Mouse (Mus musculus): ENCODE measurements around the gene Coro1a. TPM values are rescaled to one million over a fixed set of nuclear protein-coding genes. Genes with fewer than 3 reads are reported as not detected.

Coro1a gene
- polyA plus RNA-seq, 1 experiment, result 157 TPM

DNA sequence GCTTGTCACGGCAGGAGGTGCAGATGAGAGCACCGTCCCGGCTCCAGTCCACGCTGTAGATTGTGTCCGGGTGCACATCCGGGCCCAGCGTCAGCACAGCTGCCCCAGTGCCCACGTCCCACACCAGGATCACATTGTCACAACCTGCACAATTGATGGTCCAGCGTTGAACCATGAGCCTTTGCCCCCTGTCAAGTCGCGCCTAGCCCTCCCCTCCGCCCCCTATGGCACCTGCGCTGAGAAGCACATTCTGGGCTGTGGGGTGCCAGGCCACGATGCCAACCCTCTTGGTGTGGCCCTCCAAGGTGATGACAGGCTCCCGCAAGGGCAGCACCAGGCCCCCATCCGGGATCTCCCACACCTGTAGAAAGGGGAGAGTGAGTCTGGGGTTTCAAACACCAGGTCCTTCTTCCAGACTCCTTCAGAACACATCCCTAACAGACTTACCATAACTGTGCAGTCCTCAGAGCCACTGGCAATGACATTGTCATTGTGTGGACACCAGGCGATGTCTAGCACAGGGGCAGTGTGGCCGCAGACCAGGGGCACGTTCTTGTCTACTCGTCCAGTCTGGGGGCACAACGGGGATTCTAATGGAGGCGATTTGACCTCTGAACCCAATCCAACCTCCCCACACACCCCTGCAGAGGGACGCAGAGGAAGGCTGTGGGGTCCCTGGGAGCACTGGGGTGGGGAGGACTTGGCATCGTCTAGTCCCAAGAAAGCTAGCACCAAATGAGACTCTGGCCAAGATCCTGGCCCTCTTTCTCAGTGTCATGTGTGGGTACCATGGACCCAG, 5.8 kb downstream of the Coro1a start:
- Histone ChIP-seq H3K4me3 (ENCODE audit: low read depth, low read length) (peak overlapping the region; percentile 36), H3K27ac (ENCODE audit: insufficient read depth, low read depth, low read length) (peak overlapping the region; percentile 45), H3K27me3 (ENCODE audit: control insufficient read depth, insufficient read depth, low read length) (no peaks in the 10 kb centered on the region), H3K36me3 (ENCODE audit: control insufficient read depth, insufficient read depth, low read length) (peaks cover 4% of the 10 kb centered on the region; the same call in 1 of the 2 replicates), H3K4me1 (ENCODE audit: control insufficient read depth, insufficient read depth, insufficient read length, low read length) (peaks cover 5% of the 10 kb centered on the region)
- TF ChIP-seq CTCF (IDR thresholded peaks at IDR 0.05; ENCODE audit: extremely low read depth, insufficient read length, insufficient replicate concordance, low read depth, low read length) (no peak), POLR2A (IDR thresholded peaks at IDR 0.05; ENCODE audit: low read depth, low read length) (no peak)
- WGBS, result 54% methylated on average over 24 of the region's 24 CpGs

DNA sequence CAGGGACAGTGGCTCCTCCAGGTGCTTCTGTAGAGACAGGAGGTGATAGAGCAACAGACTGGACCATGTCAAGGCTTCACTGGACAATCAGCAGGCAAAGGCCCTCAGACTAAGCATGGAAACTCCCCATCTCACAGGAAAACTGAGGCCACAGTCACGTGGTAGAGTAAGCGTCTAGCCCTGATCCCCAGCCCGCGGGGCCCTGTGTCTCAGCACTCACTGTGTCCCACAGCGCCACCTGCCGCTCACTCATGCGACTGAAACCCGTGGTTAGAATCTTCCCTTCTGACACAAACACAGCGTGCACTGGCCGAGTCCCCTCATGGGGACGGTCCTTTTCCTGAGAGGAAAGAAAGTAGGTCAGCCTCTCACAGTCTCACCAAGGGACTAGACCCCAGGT, 6.5 kb downstream of the Coro1a start:
- Histone ChIP-seq H3K27ac (ENCODE audit: insufficient read depth, low read depth, low read length) (0 out of 2 replicates have a peak overlapping the region, but pooled peaks have one; percentile 45), H3K27me3 (ENCODE audit: control insufficient read depth, insufficient read depth, low read length) (no peaks in the 10 kb centered on the region), H3K36me3 (ENCODE audit: control insufficient read depth, insufficient read depth, low read length) (peaks cover 4% of the 10 kb centered on the region; the same call in 1 of the 2 replicates), H3K4me1 (ENCODE audit: control insufficient read depth, insufficient read depth, insufficient read length, low read length) (peaks cover 10% of the 10 kb centered on the region), H3K4me3 (ENCODE audit: low read depth, low read length) (peak overlapping the region; percentile 36)
- WGBS, result 1% methylated on average over 11 of the region's 11 CpGs
- TF ChIP-seq POLR2A (IDR thresholded peaks at IDR 0.05; ENCODE audit: low read depth, low read length), result no peak
- peak; percentile 86 for TF ChIP-seq CTCF (IDR thresholded peaks at IDR 0.05; ENCODE audit: extremely low read depth, insufficient read length, insufficient replicate concordance, low read depth, low read length)

DNA sequence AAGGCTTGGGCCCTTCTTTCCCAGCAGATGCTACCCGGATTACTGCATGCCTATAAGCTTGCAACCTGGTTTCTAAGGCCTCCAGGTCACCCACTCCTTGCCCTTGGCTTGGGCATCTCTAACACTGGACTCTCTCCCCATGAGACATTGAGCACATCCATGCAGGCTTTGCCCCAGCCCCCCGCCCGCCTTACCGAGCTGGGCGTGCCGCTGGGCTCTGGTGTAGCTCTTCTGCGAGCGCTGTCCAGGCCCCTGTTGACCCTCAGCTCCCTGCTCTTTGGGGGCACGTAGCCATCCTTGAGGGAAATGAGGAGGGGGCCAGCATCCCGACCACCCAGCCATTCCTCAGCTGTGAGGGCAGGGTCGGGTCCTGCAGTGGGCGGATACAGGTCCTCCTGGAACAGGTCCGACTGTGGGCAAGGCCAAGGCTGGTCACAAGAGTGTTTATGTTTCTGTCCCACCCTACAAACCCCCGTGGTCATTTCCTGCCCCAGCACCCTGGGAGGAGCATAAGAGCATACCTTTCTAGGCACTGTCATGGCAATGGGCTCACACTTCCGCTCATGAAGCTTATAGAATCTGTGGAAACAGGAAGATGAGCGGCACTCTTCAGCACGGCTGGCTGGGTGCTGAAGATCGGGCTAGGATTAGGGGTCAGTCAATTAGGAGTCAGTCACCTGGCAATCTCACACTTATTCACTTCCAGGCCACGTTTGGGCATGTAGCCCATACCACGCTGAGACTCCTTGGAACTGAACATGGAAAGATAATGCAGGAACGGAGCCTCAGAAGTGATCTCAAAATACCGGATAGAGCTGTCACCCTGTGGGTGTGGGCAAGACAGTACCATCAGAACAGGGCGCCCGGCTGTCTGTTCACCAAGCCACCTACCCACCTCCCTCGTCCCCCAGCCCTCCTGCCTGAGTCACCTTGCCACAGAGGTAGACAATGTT, 7.2 kb downstream of the Coro1a start:
- no peak for TF ChIP-seq POLR2A (IDR thresholded peaks at IDR 0.05; ENCODE audit: low read depth, low read length)
- no peak for TF ChIP-seq CTCF (IDR thresholded peaks at IDR 0.05; ENCODE audit: extremely low read depth, insufficient read length, insufficient replicate concordance, low read depth, low read length)
- H3K36me3 ChIP-seq (ENCODE audit: control insufficient read depth, insufficient read depth, low read length), result peaks cover 4% of the 10 kb centered on the region; the same call in 1 of the 2 replicates
- H3K4me1 ChIP-seq (ENCODE audit: control insufficient read depth, insufficient read depth, insufficient read length, low read length), result peaks cover 10% of the 10 kb centered on the region
- H3K4me3 ChIP-seq (ENCODE audit: low read depth, low read length), result 0 out of 2 replicates have a peak overlapping the region, but pooled peaks have one; percentile 2
- 84% methylated on average over 25 of the region's 25 CpGs for WGBS
- no peak overlapping the region for H3K27ac ChIP-seq (ENCODE audit: insufficient read depth, low read depth, low read length)
- no peaks in the 10 kb centered on the region for H3K27me3 ChIP-seq (ENCODE audit: control insufficient read depth, insufficient read depth, low read length)

DNA sequence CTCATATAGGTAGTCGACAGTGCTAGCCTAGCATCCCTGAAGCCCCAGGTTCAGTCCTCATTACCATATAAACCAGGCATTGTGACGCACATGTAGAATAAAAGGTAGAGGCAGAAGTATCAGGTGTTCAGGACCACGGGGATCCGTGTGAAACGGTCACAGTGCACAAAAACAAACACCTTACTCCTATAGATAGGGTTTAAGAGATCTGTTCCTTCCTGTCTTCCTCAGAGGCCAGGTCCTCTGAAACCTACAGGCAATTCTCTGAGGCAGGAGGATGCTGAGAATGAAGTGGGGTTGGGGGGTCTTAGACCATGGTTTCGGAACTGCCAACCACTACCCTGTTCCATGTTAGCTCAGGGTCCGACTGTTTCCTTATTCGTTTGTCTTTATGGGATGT, 9.7 kb downstream of the Coro1a start:
- peaks cover 4% of the 10 kb centered on the region; the same call in 1 of the 2 replicates for H3K36me3 ChIP-seq (ENCODE audit: control insufficient read depth, insufficient read depth, low read length)
- H3K27me3 ChIP-seq (ENCODE audit: control insufficient read depth, insufficient read depth, low read length), result no peaks in the 10 kb centered on the region
- H3K4me1 ChIP-seq (ENCODE audit: control insufficient read depth, insufficient read depth, insufficient read length, low read length), result peaks cover 9% of the 10 kb centered on the region
- 87% methylated on average over 8 of the region's 8 CpGs for WGBS
- no peak overlapping the region for H3K4me3 ChIP-seq (ENCODE audit: low read depth, low read length)
- no peak for TF ChIP-seq POLR2A (IDR thresholded peaks at IDR 0.05; ENCODE audit: low read depth, low read length)
- no peak for TF ChIP-seq CTCF (IDR thresholded peaks at IDR 0.05; ENCODE audit: extremely low read depth, insufficient read length, insufficient replicate concordance, low read depth, low read length)
- H3K27ac ChIP-seq (ENCODE audit: insufficient read depth, low read depth, low read length), result no peak overlapping the region

DNA sequence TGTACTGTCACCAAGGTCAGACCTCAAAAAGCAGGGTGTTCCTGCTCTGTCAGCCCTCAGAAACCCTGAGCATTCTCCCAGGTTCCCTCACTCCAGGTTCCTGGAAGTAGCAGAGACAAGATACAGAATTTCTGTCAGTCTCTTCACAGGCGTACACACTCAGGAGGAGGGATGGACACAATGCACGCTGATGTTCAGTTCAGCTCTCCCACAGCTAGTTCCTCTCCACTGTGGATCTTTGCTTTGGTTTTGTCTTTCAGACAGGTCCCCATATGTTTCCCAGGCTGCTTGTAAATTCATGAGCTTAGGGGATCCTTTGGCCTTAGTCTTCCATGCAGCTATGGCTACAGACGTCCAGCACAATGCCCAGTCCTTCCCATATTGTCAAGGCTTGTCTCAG, 10.7 kb downstream of the Coro1a start:
- TF ChIP-seq POLR2A (IDR thresholded peaks at IDR 0.05; ENCODE audit: low read depth, low read length), result no peak
- TF ChIP-seq CTCF (IDR thresholded peaks at IDR 0.05; ENCODE audit: extremely low read depth, insufficient read length, insufficient replicate concordance, low read depth, low read length), result no peak
- H3K4me1 ChIP-seq (ENCODE audit: control insufficient read depth, insufficient read depth, insufficient read length, low read length), result peaks cover 9% of the 10 kb centered on the region
- no peaks in the 10 kb centered on the region for H3K27me3 ChIP-seq (ENCODE audit: control insufficient read depth, insufficient read depth, low read length)
- WGBS, result 75% methylated on average over 3 of the region's 3 CpGs
- H3K4me3 ChIP-seq (ENCODE audit: low read depth, low read length), result peak overlapping the region; percentile 83; the same call in 1 of the 2 replicates
- H3K36me3 ChIP-seq (ENCODE audit: control insufficient read depth, insufficient read depth, low read length), result peaks cover 7% of the 10 kb centered on the region
- H3K27ac ChIP-seq (ENCODE audit: insufficient read depth, low read depth, low read length), result no peak overlapping the region

DNA sequence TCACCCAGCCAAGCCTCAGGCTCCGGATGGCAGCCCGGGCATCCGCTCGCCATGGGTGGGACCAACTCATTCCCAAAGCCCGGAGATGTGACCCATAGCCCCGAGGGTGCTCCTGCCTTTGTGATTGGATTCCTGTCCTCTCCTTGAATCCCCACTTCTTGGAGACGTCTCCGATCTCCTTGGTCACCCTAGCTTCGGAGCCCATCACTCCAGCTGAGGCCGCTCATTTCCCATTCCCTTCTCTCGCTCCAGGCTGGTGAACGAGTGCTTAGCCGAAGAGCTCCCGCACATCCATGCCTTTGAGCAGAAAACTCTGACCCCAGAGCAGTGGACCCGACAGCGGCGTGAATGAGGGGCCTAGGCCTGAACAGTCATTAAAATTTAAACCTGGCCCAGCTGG, 11.3 kb downstream of the Coro1a start:
- Histone ChIP-seq H3K4me3 (ENCODE audit: low read depth, low read length) (peak overlapping the region; percentile 83), H3K4me1 (ENCODE audit: control insufficient read depth, insufficient read depth, insufficient read length, low read length) (peaks cover 9% of the 10 kb centered on the region), H3K36me3 (ENCODE audit: control insufficient read depth, insufficient read depth, low read length) (peaks cover 12% of the 10 kb centered on the region), H3K27me3 (ENCODE audit: control insufficient read depth, insufficient read depth, low read length) (no peaks in the 10 kb centered on the region), H3K27ac (ENCODE audit: insufficient read depth, low read depth, low read length) (no peak overlapping the region)
- TF ChIP-seq CTCF (IDR thresholded peaks at IDR 0.05; ENCODE audit: extremely low read depth, insufficient read length, insufficient replicate concordance, low read depth, low read length) (no peak), POLR2A (IDR thresholded peaks at IDR 0.05; ENCODE audit: low read depth, low read length) (no peak)
- 3% methylated on average over 17 of the region's 17 CpGs for WGBS

All from small intestine, adult 2 months (tissue).